ENCODE assay signal across 25 mouse cellular contexts in the genomic region with DNA sequence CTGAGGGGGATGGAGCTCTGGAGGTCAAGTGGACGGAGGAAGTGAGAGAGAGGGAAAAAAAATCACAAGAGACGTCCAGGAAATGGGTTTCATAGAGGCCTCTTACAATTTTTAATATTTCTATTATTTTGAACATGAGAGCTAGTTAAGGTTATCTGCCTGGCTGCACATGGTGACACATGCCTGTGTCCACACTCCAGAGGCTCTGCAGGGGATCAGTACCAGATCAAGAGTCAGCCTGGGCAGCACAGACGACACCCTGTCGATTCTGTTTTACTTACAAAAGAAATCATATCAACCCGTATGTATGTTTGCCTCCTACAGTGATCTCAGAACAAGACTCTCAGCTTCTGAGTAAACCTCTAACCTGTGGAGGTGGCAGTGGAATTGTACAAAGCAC. TPM values are rescaled to one million over a fixed set of nuclear protein-coding genes. Genes with fewer than 3 reads are reported as not detected.
"Had no signal": no experiment of that assay in that cellular context is flagged by ENCODE, and none has a peak within 500 bp of the region (broad histone marks: within the 10 kb centered on the region; RNA-seq: fewer than 3 reads in every experiment).

No protein-coding gene starts in this region.

- H3K27ac ChIP-seq: gastrocnemius, adult 2 months; heart, adult 2 months; hindbrain, embryonic 10.5 days; hindbrain, embryonic 12.5 days; hindbrain, embryonic 14.5 days; intestine, embryonic 15.5 days; layer of hippocampus, adult 2 months; left cerebral cortex, adult 2 months; limb, embryonic 10.5 days; limb, embryonic 12.5 days; liver, embryonic 13.5 days; liver, embryonic 15.5 days had no signal

- H3K4me1 ChIP-seq: heart, embryonic 12.5 days; hindbrain, embryonic 10.5 days; hindbrain, embryonic 12.5 days; intestine, embryonic 15.5 days; kidney, embryonic 15.5 days; limb, embryonic 10.5 days; limb, embryonic 12.5 days; liver, embryonic 13.5 days; liver, embryonic 15.5 days had no signal

- H3K27me3 ChIP-seq: heart, embryonic 12.5 days; hindbrain, embryonic 12.5 days; intestine, embryonic 15.5 days; kidney, embryonic 15.5 days; limb, embryonic 12.5 days; liver, embryonic 13.5 days; liver, embryonic 15.5 days had no signal

- H3K4me3 ChIP-seq: gastrocnemius, adult 2 months; heart, adult 2 months; heart, embryonic 12.5 days; hindbrain, embryonic 10.5 days; hindbrain, embryonic 12.5 days; intestine, embryonic 15.5 days; kidney, embryonic 15.5 days; layer of hippocampus, adult 2 months; left cerebral cortex, adult 2 months; limb, embryonic 10.5 days; limb, embryonic 12.5 days; liver, embryonic 13.5 days; liver, embryonic 15.5 days had no signal

- DNase-seq: forebrain, postnatal 0 days; gastrocnemius, adult 2 months; gastrocnemius, postnatal 10 days; gastrocnemius, postnatal 25 days; heart, adult 2 months; heart, postnatal 10 days; heart, postnatal 4 days; liver; liver, embryonic 13.5 days; liver, postnatal 0 days had no signal

- ATAC-seq: forebrain, postnatal 0 days; hindbrain, embryonic 16.5 days; inflammation-experienced regulatory T-cells, adult 6 months; intestine, embryonic 15.5 days; intestine, postnatal 0 days had no signal

- H3K4me2 ChIP-seq: heart, embryonic 12.5 days; hindbrain, embryonic 12.5 days; hindbrain, embryonic 14.5 days; intestine, embryonic 15.5 days; kidney, embryonic 15.5 days; limb, embryonic 12.5 days; liver, embryonic 11.5 days; liver, embryonic 13.5 days; liver, embryonic 15.5 days had no signal

- H3K9ac ChIP-seq: forebrain, postnatal 0 days; heart, embryonic 12.5 days; hindbrain, embryonic 12.5 days; hindbrain, embryonic 14.5 days; intestine, embryonic 15.5 days; kidney, embryonic 15.5 days; limb, embryonic 12.5 days; liver, embryonic 13.5 days; liver, embryonic 15.5 days; liver, postnatal 0 days had no signal

- H3K9me3 ChIP-seq: heart, embryonic 12.5 days; hindbrain, embryonic 10.5 days; hindbrain, embryonic 12.5 days; intestine, embryonic 15.5 days; kidney, embryonic 15.5 days; limb, embryonic 10.5 days; limb, embryonic 12.5 days; liver, embryonic 13.5 days; liver, embryonic 15.5 days had no signal

RNA-seq across cellular contexts. Expression of a gene that starts 38.9 kb away (rescaled TPM):
- polyA plus RNA-seq: liver, postnatal 0 days had no signal
